Mouse (Mus musculus): Measurements from ENCODE around the gene Mbnl2. TPM values are rescaled to one million over a fixed set of nuclear protein-coding genes. Genes with fewer than 3 reads are reported as not detected.

Gene Mbnl2
- total RNA-seq, 1 experiment, result 33.4 TPM

DNA sequence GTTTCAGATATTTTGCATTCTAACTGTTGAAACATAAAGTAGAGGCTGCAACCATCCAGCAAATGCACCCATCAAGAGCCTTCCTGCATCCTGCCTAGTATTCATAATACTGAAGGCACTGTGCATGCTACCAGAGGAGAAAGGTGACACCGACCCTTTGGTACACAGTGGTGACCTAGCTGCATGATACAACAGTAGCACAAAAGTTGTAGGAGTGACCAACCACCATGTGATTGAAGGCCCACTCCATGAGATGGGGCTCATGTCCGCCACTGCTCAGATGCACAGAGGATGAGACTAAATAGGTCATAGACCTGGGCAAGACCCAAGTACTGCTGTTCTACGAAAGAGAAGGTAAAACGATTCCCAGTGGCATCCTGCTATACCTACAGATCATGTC is 8.3 kb upstream of the Mbnl2 start:
- TF ChIP-seq MAFK (IDR thresholded peaks at IDR 0.05; ENCODE audit: insufficient read depth, low read depth, low read length) (no peak), ZC3H11A (IDR thresholded peaks at IDR 0.05; ENCODE audit: borderline replicate concordance, low read depth, low read length) (no peak)
- Histone ChIP-seq H3K27ac (ENCODE audit: insufficient read depth, low read depth, low read length, poor library complexity, severe bottlenecking) (no peak overlapping the region), H3K4me3 (ENCODE audit: insufficient read depth in 1 of 2, low read depth in 1 of 2, low read length in 2 of 2, poor library complexity in 1 of 2, severe bottlenecking in 1 of 2) (no peak overlapping the region), H3K36me3 (ENCODE audit: control insufficient read depth, insufficient read depth, low read length, poor library complexity, severe bottlenecking) (no peaks in the 10 kb centered on the region), H3K9ac (ENCODE audit: insufficient read depth, low read depth, low read length, poor library complexity, severe bottlenecking) (no peak overlapping the region), H3K9me3 (ENCODE audit: control insufficient read depth, insufficient read depth, low read depth, low read length) (no peaks in the 10 kb centered on the region), H3K4me1 (ENCODE audit: control insufficient read depth in 2 of 2, insufficient read depth in 2 of 2, low read length in 2 of 2, poor library complexity in 1 of 2) (no peaks in the 10 kb centered on the region)
- in situ Hi-C loops (cut with MboI; ENCODE audit: low sequenced_read_pairs in 2 of 2, unreplicated experiment in 2 of 2), result no loop called here
- no peak for DNase-seq (ENCODE audit: low read depth, low spot score)

DNA sequence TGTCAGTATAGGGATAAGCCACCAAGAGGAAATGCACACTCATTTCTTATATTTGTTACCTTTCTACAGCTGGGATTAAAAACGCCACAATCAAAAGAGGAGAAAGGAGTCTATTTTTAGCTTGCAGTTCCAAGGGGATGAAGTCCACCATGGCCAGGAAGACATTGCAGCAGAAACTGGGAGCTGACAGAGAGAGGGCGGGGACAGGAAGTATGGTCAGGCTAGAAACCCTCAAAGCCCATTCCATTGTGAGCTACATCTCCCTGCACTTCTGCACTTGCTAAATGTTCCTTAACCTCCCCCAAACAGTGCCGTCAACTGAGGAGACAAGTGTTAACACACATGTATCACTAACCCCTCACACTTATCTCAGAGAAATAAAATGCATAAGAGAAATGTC is 5.4 kb upstream of the Mbnl2 start:
- Histone ChIP-seq H3K27ac (ENCODE audit: insufficient read depth, low read depth, low read length, poor library complexity, severe bottlenecking) (no peak overlapping the region), H3K9ac (ENCODE audit: insufficient read depth, low read depth, low read length, poor library complexity, severe bottlenecking) (no peak overlapping the region), H3K36me3 (ENCODE audit: control insufficient read depth, insufficient read depth, low read length, poor library complexity, severe bottlenecking) (no peaks in the 10 kb centered on the region), H3K4me1 (ENCODE audit: control insufficient read depth in 2 of 2, insufficient read depth in 2 of 2, low read length in 2 of 2, poor library complexity in 1 of 2) (0 out of 4 replicates have a peak, but pooled peaks cover 0 to 2% of the 10 kb centered on the region in 2 experiments), H3K9me3 (ENCODE audit: control insufficient read depth, insufficient read depth, low read depth, low read length) (no peaks in the 10 kb centered on the region), H3K4me3 (ENCODE audit: insufficient read depth in 1 of 2, low read depth in 1 of 2, low read length in 2 of 2, poor library complexity in 1 of 2, severe bottlenecking in 1 of 2) (no peak overlapping the region)
- DNase-seq (ENCODE audit: low read depth, low spot score), result no peak
- TF ChIP-seq HCFC1 (IDR thresholded peaks at IDR 0.05; ENCODE audit: borderline replicate concordance, insufficient read depth, low read length) (no peak), CHD2 (IDR thresholded peaks at IDR 0.05; ENCODE audit: low read depth, low read length) (no peak), MAFK (IDR thresholded peaks at IDR 0.05; ENCODE audit: insufficient read depth, low read depth, low read length) (no peak)
- in situ Hi-C loops (cut with MboI; ENCODE audit: low sequenced_read_pairs in 2 of 2, unreplicated experiment in 2 of 2), result no loop called here

DNA sequence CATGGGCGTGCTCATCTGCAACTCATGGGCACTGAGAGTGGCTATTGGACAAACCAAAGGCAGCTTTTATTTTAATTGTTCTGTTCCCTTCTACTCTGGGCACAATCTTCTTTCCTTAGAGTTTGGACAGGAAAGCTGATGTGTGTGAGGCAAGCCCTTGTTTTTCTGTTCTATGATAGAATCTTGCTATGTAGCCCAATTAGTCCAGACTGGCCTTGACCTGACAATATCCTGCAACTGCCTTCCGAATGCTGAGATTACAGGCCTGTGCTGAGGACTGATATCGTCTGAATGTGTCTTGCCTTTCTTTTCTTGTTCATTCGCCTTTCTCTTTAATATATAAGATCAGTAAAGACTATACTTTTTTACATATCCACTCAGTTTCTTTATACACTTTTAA is 4.8 kb upstream of the Mbnl2 start:
- Histone ChIP-seq H3K27ac (ENCODE audit: insufficient read depth, low read depth, low read length, poor library complexity, severe bottlenecking) (no peak overlapping the region), H3K9me3 (ENCODE audit: control insufficient read depth, insufficient read depth, low read depth, low read length) (no peaks in the 10 kb centered on the region), H3K4me1 (ENCODE audit: control insufficient read depth in 2 of 2, insufficient read depth in 2 of 2, low read length in 2 of 2, poor library complexity in 1 of 2) (0 out of 4 replicates have a peak, but pooled peaks cover 0 to 2% of the 10 kb centered on the region in 2 experiments), H3K9ac (ENCODE audit: insufficient read depth, low read depth, low read length, poor library complexity, severe bottlenecking) (no peak overlapping the region), H3K36me3 (ENCODE audit: control insufficient read depth, insufficient read depth, low read length, poor library complexity, severe bottlenecking) (no peaks in the 10 kb centered on the region), H3K4me3 (ENCODE audit: insufficient read depth in 1 of 2, low read depth in 1 of 2, low read length in 2 of 2, poor library complexity in 1 of 2, severe bottlenecking in 1 of 2) (no peak overlapping the region)
- TF ChIP-seq HCFC1 (IDR thresholded peaks at IDR 0.05; ENCODE audit: borderline replicate concordance, insufficient read depth, low read length) (no peak), ZNF384 (IDR thresholded peaks at IDR 0.05; ENCODE audit: low read depth, low read length) (no peak), MAFK (IDR thresholded peaks at IDR 0.05; ENCODE audit: insufficient read depth, low read depth, low read length) (no peak), ZC3H11A (IDR thresholded peaks at IDR 0.05; ENCODE audit: borderline replicate concordance, low read depth, low read length) (no peak), CHD2 (IDR thresholded peaks at IDR 0.05; ENCODE audit: low read depth, low read length) (no peak)
- DNase-seq (ENCODE audit: low read depth, low spot score), result no peak
- in situ Hi-C loops (cut with MboI; ENCODE audit: low sequenced_read_pairs in 2 of 2, unreplicated experiment in 2 of 2), result no loop called here

DNA sequence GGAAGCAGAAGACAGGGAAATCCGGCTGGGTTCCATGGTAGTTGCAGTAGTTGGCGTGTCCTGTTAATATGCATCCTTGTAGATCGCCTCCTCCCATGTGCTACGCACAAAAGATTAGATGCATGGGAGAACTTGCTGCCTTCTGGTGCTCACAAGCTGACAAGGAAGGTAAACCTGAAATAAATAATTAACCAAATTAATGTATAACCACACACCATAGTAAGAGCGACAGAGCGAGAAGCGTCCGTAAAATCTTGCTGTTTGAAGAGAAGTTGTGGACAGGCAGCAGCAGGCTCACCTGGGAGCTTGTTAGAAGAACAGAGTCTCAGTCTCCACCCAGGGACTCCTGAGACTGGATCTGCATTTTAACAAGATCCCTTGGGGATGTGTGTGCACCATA is 4.4 kb upstream of the Mbnl2 start:
- Histone ChIP-seq H3K9me3 (ENCODE audit: control insufficient read depth, insufficient read depth, low read depth, low read length) (no peaks in the 10 kb centered on the region), H3K36me3 (ENCODE audit: control insufficient read depth, insufficient read depth, low read length, poor library complexity, severe bottlenecking) (no peaks in the 10 kb centered on the region), H3K4me3 (ENCODE audit: insufficient read depth in 1 of 2, low read depth in 1 of 2, low read length in 2 of 2, poor library complexity in 1 of 2, severe bottlenecking in 1 of 2) (no peak overlapping the region), H3K4me1 (ENCODE audit: control insufficient read depth in 2 of 2, insufficient read depth in 2 of 2, low read length in 2 of 2, poor library complexity in 1 of 2) (0 out of 4 replicates have a peak, but pooled peaks cover 0 to 2% of the 10 kb centered on the region in 2 experiments), H3K9ac (ENCODE audit: insufficient read depth, low read depth, low read length, poor library complexity, severe bottlenecking) (no peak overlapping the region), H3K27ac (ENCODE audit: insufficient read depth, low read depth, low read length, poor library complexity, severe bottlenecking) (no peak overlapping the region)
- in situ Hi-C loops (cut with MboI; ENCODE audit: low sequenced_read_pairs in 2 of 2, unreplicated experiment in 2 of 2), result no loop called here
- DNase-seq (ENCODE audit: low read depth, low spot score), result no peak
- TF ChIP-seq ZC3H11A (IDR thresholded peaks at IDR 0.05; ENCODE audit: borderline replicate concordance, low read depth, low read length) (no peak), MAFK (IDR thresholded peaks at IDR 0.05; ENCODE audit: insufficient read depth, low read depth, low read length) (no peak), CHD2 (IDR thresholded peaks at IDR 0.05; ENCODE audit: low read depth, low read length) (no peak), ZNF384 (IDR thresholded peaks at IDR 0.05; ENCODE audit: low read depth, low read length) (no peak)

DNA sequence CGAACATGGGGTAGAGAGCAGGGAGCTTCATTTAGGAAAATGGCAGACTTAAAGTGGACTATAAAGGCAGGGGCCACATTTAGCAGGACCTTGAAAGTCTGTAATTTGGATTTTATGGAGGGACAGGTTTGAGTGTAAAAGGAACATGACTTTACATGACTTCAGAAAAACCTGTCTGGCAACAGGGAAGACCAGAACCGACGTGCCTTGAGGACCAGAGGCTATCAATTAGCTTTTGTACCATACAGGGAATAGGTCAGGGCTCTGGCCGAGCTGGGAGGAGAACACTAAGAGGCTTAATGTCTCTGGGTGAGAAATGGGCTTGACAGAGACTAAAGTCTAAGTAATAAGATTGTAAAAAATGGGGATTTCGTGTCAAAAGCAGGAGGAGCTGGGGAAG is 1.7 kb upstream of the Mbnl2 start:
- in situ Hi-C loops (cut with MboI; ENCODE audit: low sequenced_read_pairs in 2 of 2, unreplicated experiment in 2 of 2), result no loop called here
- no peak for TF ChIP-seq HCFC1 (IDR thresholded peaks at IDR 0.05; ENCODE audit: borderline replicate concordance, insufficient read depth, low read length)
- TF ChIP-seq CHD2 (IDR thresholded peaks at IDR 0.05; ENCODE audit: low read depth, low read length), result no peak
- no peak for TF ChIP-seq MAFK (IDR thresholded peaks at IDR 0.05; ENCODE audit: insufficient read depth, low read depth, low read length)
- no peak for TF ChIP-seq ZC3H11A (IDR thresholded peaks at IDR 0.05; ENCODE audit: borderline replicate concordance, low read depth, low read length)
- no peak for TF ChIP-seq ZNF384 (IDR thresholded peaks at IDR 0.05; ENCODE audit: low read depth, low read length)
- Histone ChIP-seq H3K4me3 (ENCODE audit: insufficient read depth in 1 of 2, low read depth in 1 of 2, low read length in 2 of 2, poor library complexity in 1 of 2, severe bottlenecking in 1 of 2) (no peak overlapping the region), H3K36me3 (ENCODE audit: control insufficient read depth, insufficient read depth, low read length, poor library complexity, severe bottlenecking) (no peaks in the 10 kb centered on the region), H3K27ac (ENCODE audit: insufficient read depth, low read depth, low read length, poor library complexity, severe bottlenecking) (no peak overlapping the region), H3K9ac (ENCODE audit: insufficient read depth, low read depth, low read length, poor library complexity, severe bottlenecking) (no peak overlapping the region), H3K4me1 (ENCODE audit: control insufficient read depth in 2 of 2, insufficient read depth in 2 of 2, low read length in 2 of 2, poor library complexity in 1 of 2) (peaks cover 0 to 8% of the 10 kb centered on the region in 2 experiments; a peak in 3 of 4 replicates), H3K9me3 (ENCODE audit: control insufficient read depth, insufficient read depth, low read depth, low read length) (no peaks in the 10 kb centered on the region)
- no peak for DNase-seq (ENCODE audit: low read depth, low spot score)
